Comparison of ENCODE assay signal across 11 mouse cellular contexts in genomic region chr7:130976305-130976935, GRCm38 (mm10). TPM values are rescaled to one million over a fixed set of nuclear protein-coding genes. Genes with fewer than 3 reads are reported as not detected.
A peak's percentile ranks its signal among the peaks of the same experiment; 100 is the strongest.
DNase-seq lines count a peak whose midpoint lies in the region; ATAC-seq lines count a peak whose summit lies in the region.
"Had no signal": no experiment of that assay in that cellular context is flagged by ENCODE, and none has a peak within 500 bp of the region (broad histone marks: within the 10 kb centered on the region; RNA-seq: fewer than 3 reads in every experiment).

No protein-coding gene starts in this region.

- 0 out of 2 replicates have a peak overlapping the region, but pooled peaks have one; percentile 21 for H3K27ac ChIP-seq in hindbrain, embryonic 16.5 days (ENCODE audit: low read depth, low read length)
- no peak overlapping the region for H3K27ac ChIP-seq in hindbrain, embryonic 11.5 days (ENCODE audit: low read depth, low read length)
- H3K27ac ChIP-seq: liver, embryonic 13.5 days had no signal

- DNase-seq in cerebellum, adult 11-12 months, result no peak
- DNase-seq in hindbrain, embryonic 11.5 days (ENCODE audit: low spot score), result no peak
- peak; percentile 21 for DNase-seq in right cerebral cortex, postnatal 14 days
- no peak for DNase-seq in right cerebral cortex, postnatal 36 days (ENCODE audit: low spot score in 2 of 2)
- DNase-seq in embryo, embryonic 10.5 days (ENCODE audit: low spot score), result no peak
- DNase-seq in urinary bladder, adult 18-20 months (ENCODE audit: low spot score in 2 of 2), result no peak
- DNase-seq: kidney, postnatal 36 days; liver, embryonic 13.5 days had no signal

- 0 out of 2 replicates have a peak, but pooled peaks have one; percentile 19 for ATAC-seq in cerebellum, adult (ENCODE audit: insufficient number of reproducible peaks, low FRiP score, low TSS enrichment)
- ATAC-seq in hindbrain, embryonic 16.5 days, result peak; percentile 55; the same call in 1 of the 2 replicates
- no peak for ATAC-seq in hindbrain, embryonic 11.5 days (ENCODE audit: low FRiP score)

- no peaks in the 10 kb centered on the region for H3K27me3 ChIP-seq in hindbrain, embryonic 16.5 days (replicated peaks; ENCODE audit: control insufficient read depth, insufficient read depth, low read length)
- no peaks in the 10 kb centered on the region for H3K27me3 ChIP-seq in hindbrain, embryonic 11.5 days (ENCODE audit: control insufficient read depth, insufficient read depth, low read length)
- H3K27me3 ChIP-seq: liver, embryonic 13.5 days had no signal

- H3K9me3 ChIP-seq in hindbrain, embryonic 16.5 days (ENCODE audit: control insufficient read depth, low read length), result no peaks in the 10 kb centered on the region
- no peaks in the 10 kb centered on the region for H3K9me3 ChIP-seq in hindbrain, embryonic 11.5 days (ENCODE audit: control insufficient read depth, low read length)
- H3K9me3 ChIP-seq: liver, embryonic 13.5 days had no signal

- H3K4me3 ChIP-seq in hindbrain, embryonic 16.5 days (ENCODE audit: low read length), result no peak overlapping the region
- no peak overlapping the region for H3K4me3 ChIP-seq in hindbrain, embryonic 11.5 days (ENCODE audit: low read depth, low read length)
- H3K4me3 ChIP-seq: liver, embryonic 13.5 days had no signal

- H3K4me1 ChIP-seq in hindbrain, embryonic 16.5 days (ENCODE audit: control insufficient read depth, insufficient read depth, low read depth, low read length), result peaks cover 3% of the 10 kb centered on the region
- H3K4me1 ChIP-seq in hindbrain, embryonic 11.5 days (replicated peaks; ENCODE audit: control insufficient read depth, insufficient read depth, low read length), result no peaks in the 10 kb centered on the region
- H3K4me1 ChIP-seq: liver, embryonic 13.5 days had no signal

- H3K4me2 ChIP-seq in hindbrain, embryonic 16.5 days (ENCODE audit: low read length), result no peak overlapping the region
- H3K4me2 ChIP-seq in hindbrain, embryonic 11.5 days (replicated peaks; ENCODE audit: low read depth, low read length), result no peak overlapping the region
- H3K4me2 ChIP-seq: liver, embryonic 13.5 days had no signal

- H3K36me3 ChIP-seq in hindbrain, embryonic 16.5 days (ENCODE audit: control insufficient read depth, insufficient read depth, low read length), result no peaks in the 10 kb centered on the region
- no peaks in the 10 kb centered on the region for H3K36me3 ChIP-seq in hindbrain, embryonic 11.5 days (ENCODE audit: control insufficient read depth, insufficient read depth, low read length)
- H3K36me3 ChIP-seq: liver, embryonic 13.5 days had no signal

- WGBS in hindbrain, embryonic 16.5 days, result 50% methylated on average over 13 of the region's 13 CpGs
- WGBS in hindbrain, embryonic 11.5 days, result 65% methylated on average over 13 of the region's 13 CpGs

- no peak overlapping the region for H3K9ac ChIP-seq in hindbrain, embryonic 16.5 days (ENCODE audit: low read depth, low read length)
- no peak overlapping the region for H3K9ac ChIP-seq in hindbrain, embryonic 11.5 days (ENCODE audit: low read depth, low read length)
- H3K9ac ChIP-seq: liver, embryonic 13.5 days had no signal

RNA-seq across cellular contexts. Expression of gene Htra1, which starts 40.5 kb away (rescaled TPM):
- polyA plus RNA-seq in hindbrain, embryonic 16.5 days (2015; fragmentation: Nextera tagmentation; extraction: Ambion mirVana), result 23.1 and 25.9 TPM in 2 replicates
- 7.3 and 19.0 TPM in 2 replicates for polyA plus RNA-seq in hindbrain, embryonic 11.5 days (2014; fragmentation: Nextera tagmentation; extraction: Ambion mirVana)

RNA-seq across cellular contexts. Expression of gene Dmbt1, which starts 55.4 kb away (rescaled TPM):
- polyA plus RNA-seq in hindbrain, embryonic 16.5 days (2015; fragmentation: Nextera tagmentation; extraction: Ambion mirVana), result not detected in 2 replicates
- not detected in 2 replicates for polyA plus RNA-seq in hindbrain, embryonic 11.5 days (2014; fragmentation: Nextera tagmentation; extraction: Ambion mirVana)
- polyA plus RNA-seq: liver, embryonic 13.5 days; neural tube, embryonic 11.5 days had no signal
